Mouse (Mus musculus) retina, postnatal 1 day (tissue): ENCODE data around the gene Lhfpl1.
"Not testable (repeated sequence)": the region's sequence is repeated elsewhere in the genome, so short reads cannot be mapped to it uniquely, and the experiment has no call there.

Experiments
- DNase-seq: peaks from one replicate; pipeline ENCODE4 v3.0.0-alpha.2; 2012

Lhfpl1 gene

GRCm38 (mm10) chrX:145348377-145349203, at the start of gene Lhfpl1:
TSS of gene Lhfpl1 (minus strand) at chrX:145349089.
- DNase-seq, result peak; percentile 0

- DNase-seq, result no peak
Observed at GRCm38 (mm10) chrX:145371839-145372238, 22.9 kb upstream of the Lhfpl1 start.

DNA sequence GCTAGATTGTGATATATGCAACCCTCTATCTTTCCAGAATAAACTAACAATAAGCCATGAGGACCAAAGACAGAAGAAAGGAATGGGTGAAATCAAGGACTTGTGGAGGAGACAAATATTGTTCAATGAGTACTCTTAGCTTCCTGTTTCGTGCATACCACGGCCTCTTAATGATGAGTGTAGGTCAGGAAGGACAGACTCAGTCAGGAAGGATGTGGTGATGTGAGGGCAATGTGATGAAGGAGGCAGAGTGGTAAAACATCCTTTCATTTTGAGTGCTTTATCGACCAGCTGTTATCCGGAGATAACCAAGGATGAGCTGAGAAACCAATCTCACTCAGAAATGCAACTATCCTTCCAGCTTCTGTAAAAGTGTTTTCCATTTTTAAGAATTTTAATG, 13.6 kb upstream of the Lhfpl1 start:
- DNase-seq, result no peak

GRCm38 (mm10) chrX:145342402-145342801, 6.5 kb downstream of the Lhfpl1 start:
- no peak for DNase-seq

GRCm38 (mm10) chrX:145336141-145336540, 12.7 kb downstream of the Lhfpl1 start:
- no peak for DNase-seq

GRCm38 (mm10) chrX:145308555-145308954, 40.3 kb downstream of the Lhfpl1 start:
- DNase-seq, result peak; percentile 4

DNA sequence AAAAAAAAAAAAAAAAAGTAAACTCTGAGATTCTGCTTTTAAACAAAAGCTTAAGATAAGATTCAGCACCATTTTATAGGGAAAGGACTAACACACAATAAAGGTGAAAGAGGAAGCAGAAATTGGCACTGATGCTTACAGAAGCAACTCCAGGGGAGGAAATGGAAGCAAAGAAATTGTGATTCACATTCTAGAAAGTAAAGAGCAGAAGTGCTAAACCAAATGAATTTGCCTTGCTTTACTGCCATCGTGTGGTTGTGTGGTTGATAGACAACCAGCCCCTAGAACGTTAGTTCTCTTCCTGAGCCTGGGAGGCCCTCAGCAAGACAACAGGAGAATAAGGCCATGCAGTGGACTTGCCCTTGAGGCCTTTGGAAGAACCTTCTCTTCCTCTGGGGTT, 41.7 kb downstream of the Lhfpl1 start:
- DNase-seq, result peak; percentile 38

DNA sequence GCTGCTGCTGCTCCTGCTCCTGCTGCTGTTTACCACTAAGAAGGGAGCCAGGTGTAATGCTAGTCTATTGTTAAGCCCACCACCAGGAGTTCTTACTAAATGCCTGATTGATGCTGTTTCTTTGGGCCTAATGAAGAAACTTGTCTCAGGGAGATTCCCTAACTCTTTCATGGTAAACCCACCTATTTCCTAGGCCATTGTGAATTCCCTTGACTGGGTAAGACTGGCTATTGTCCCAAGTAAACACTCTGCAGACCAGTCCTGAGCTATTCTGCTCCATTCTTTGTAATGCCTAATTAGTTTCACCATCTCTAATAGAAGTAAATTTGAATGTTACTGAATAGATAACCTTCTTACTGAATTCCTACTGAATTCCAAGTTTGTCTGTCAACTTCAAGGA, 48.7 kb downstream of the Lhfpl1 start:
- not testable (repeated sequence) for DNase-seq

- DNase-seq, result no peak
Observed at GRCm38 (mm10) chrX:145272209-145272608, 76.7 kb downstream of the Lhfpl1 start.

GRCm38 (mm10) chrX:145271768-145272167, 77.1 kb downstream of the Lhfpl1 start:
- peak; percentile 11 for DNase-seq

DNA sequence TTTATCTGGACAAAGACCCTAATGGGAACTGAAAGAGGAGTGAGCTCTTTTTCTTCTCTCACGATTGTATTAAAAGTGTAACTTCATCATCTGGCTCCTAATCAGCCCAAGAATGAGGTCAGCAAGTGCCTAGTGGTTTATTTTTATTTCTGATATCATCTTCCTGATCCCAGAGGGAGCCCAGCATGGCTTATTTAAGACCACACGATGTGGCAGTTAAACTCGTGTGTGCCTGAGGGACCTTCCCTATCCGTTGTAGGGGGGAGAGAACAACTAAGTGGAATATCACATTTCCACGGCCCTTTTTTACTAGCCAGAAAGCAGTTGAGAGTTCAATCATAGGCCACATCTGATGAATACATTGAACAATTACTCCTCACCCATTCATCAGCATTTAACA, 87.1 kb downstream of the Lhfpl1 start:
- DNase-seq, result no peak
